Mouse (Mus musculus) embryonic fibroblast, embryonic 13.5 days (primary cell): ENCODE results near the gene Mob3b.

Source experiments
- CTCF ChIP-seq: IDR thresholded peaks from 2 replicates; pipeline ENCODE4 v1.5.1; 2011; ENCODE audit warnings: mild to moderate bottlenecking, control low read depth, low read length, moderate library complexity, borderline replicate concordance; ENCODE audit not compliant: insufficient read depth
- POLR2A ChIP-seq: IDR thresholded peaks from 2 replicates; pipeline ENCODE4 v1.6.1; 2011; ENCODE audit warnings: low read depth, mild to moderate bottlenecking, control low read depth, low read length, moderate library complexity

GRCm38 (mm10) chr4:35117144-35117543 lies 40.1 kb downstream of the Mob3b start:
- TF ChIP-seq CTCF (no peak), POLR2A (no peak)
